Mouse (Mus musculus): ENCODE results near the gene Deaf1.

Deaf1 gene

GRCm38 (mm10) chr7:141297926-141298650, 29.4 kb downstream of the Deaf1 start:
- DNase-seq (ENCODE audit: low spot score in 2 of 2), result no peak

GRCm38 (mm10) chr7:141294479-141294878, 33.0 kb downstream of the Deaf1 start:
- no peak for DNase-seq (ENCODE audit: low spot score in 2 of 2)

- no peak for DNase-seq (ENCODE audit: low spot score in 2 of 2)
Measured at GRCm38 (mm10) chr7:141293852-141294471, 33.5 kb downstream of the Deaf1 start.

- no peak for DNase-seq (ENCODE audit: low spot score in 2 of 2)
Measured at GRCm38 (mm10) chr7:141292583-141293388, 34.7 kb downstream of the Deaf1 start.

- no peak for DNase-seq (ENCODE audit: low spot score in 2 of 2)
Measured at GRCm38 (mm10) chr7:141291921-141292582, 35.4 kb downstream of the Deaf1 start, which contains the start of gene Drd4. Gene Drd4 (plus strand): TSS chr7:141292006.

GRCm38 (mm10) chr7:141288042-141288441, 39.4 kb downstream of the Deaf1 start:
- DNase-seq (ENCODE audit: low spot score in 2 of 2), result no peak

- no peak for DNase-seq (ENCODE audit: low spot score in 2 of 2)
Measured at GRCm38 (mm10) chr7:141282756-141283155, 44.7 kb downstream of the Deaf1 start.

GRCm38 (mm10) chr7:141281442-141281841, 46.0 kb downstream of the Deaf1 start:
- DNase-seq (ENCODE audit: low spot score in 2 of 2), result no peak

GRCm38 (mm10) chr7:141278766-141279590, 48.5 kb downstream of the Deaf1 start, which contains the start of gene Sct:
Gene Sct (minus strand): TSS chr7:141279133.
- DNase-seq (ENCODE audit: low spot score in 2 of 2), result no peak

GRCm38 (mm10) chr7:141277701-141278678, 49.5 kb downstream of the Deaf1 start:
- DNase-seq (ENCODE audit: low spot score in 2 of 2), result no peak

GRCm38 (mm10) chr7:141276546-141276945, 50.9 kb downstream of the Deaf1 start, which contains the start of gene Cdhr5:
Gene Cdhr5 (minus strand): TSS chr7:141276786.
- DNase-seq (ENCODE audit: low spot score in 2 of 2), result no peak

- no peak for DNase-seq (ENCODE audit: low spot score in 2 of 2)
Measured at GRCm38 (mm10) chr7:141275356-141275755, 52.1 kb downstream of the Deaf1 start.

- DNase-seq (ENCODE audit: low spot score in 2 of 2), result no peak
Measured at GRCm38 (mm10) chr7:141270631-141271030, 56.9 kb downstream of the Deaf1 start.

- no peak for DNase-seq (ENCODE audit: low spot score in 2 of 2)
Measured at GRCm38 (mm10) chr7:141269273-141269545, 58.3 kb downstream of the Deaf1 start.

- no peak for DNase-seq (ENCODE audit: low spot score in 2 of 2)
Measured at GRCm38 (mm10) chr7:141268466-141269272, 58.8 kb downstream of the Deaf1 start.

- DNase-seq (ENCODE audit: low spot score in 2 of 2), result no peak
Measured at GRCm38 (mm10) chr7:141265739-141266561, 61.5 kb downstream of the Deaf1 start, which contains the start of gene Irf7. Gene Irf7 (minus strand): TSS chr7:141266481.

GRCm38 (mm10) chr7:141265411-141265738, 62.1 kb downstream of the Deaf1 start:
- no peak for DNase-seq (ENCODE audit: low spot score in 2 of 2)

- no peak for DNase-seq (ENCODE audit: low spot score in 2 of 2)
Measured at GRCm38 (mm10) chr7:141264761-141265410, 62.6 kb downstream of the Deaf1 start.
